Mouse (Mus musculus) granulocyte monocyte progenitor cell, adult 5-6 weeks (primary cell): ENCODE results near the gene Tec. TPM values are rescaled to one million over a fixed set of nuclear protein-coding genes. Genes with fewer than 3 reads are reported as not detected.

Experiments used
- ATAC-seq: replicated peaks from 2 replicates; pipeline ENCODE4 v1.8.0; 2016; ENCODE audit warnings: mild to moderate bottlenecking, moderate TSS enrichment, inconsistent platforms; ENCODE audit not compliant: poor library complexity, severe bottlenecking
- total RNA-seq, 2 experiments: library from RNA; stranded (forward) in 1 of 2; stranded (reverse) in 1 of 2; fragments of 200-712, 200-1000 nt in 1 of 2; fragments of >200 nt in 1 of 2; fragmentation: Nextera tagmentation in 1 of 2; gene quantifications; 2 replicates each; pipeline ENCODE4 v1.2.3; 2014 to 2017

The Tec gene
- total RNA-seq, 2 experiments from 2014 or later: 33.9 to 36.0 TPM

- no peak for ATAC-seq
Measured at GRCm38 (mm10) chr5:72856255-72856878, 11.9 kb downstream of the Tec start.

GRCm38 (mm10) chr5:72855685-72856124 is 12.6 kb downstream of the Tec start:
- no peak for ATAC-seq

- ATAC-seq: peak; percentile 45
Measured at GRCm38 (mm10) chr5:72854141-72854990, 13.9 kb downstream of the Tec start.

- ATAC-seq: peak; percentile 2; the same call in 1 of the 2 replicates
Measured at GRCm38 (mm10) chr5:72853365-72853764, 14.9 kb downstream of the Tec start.

- peak; percentile 17 for ATAC-seq
Measured at GRCm38 (mm10) chr5:72852301-72852995, 15.8 kb downstream of the Tec start.

GRCm38 (mm10) chr5:72851674-72852098 is 16.6 kb downstream of the Tec start:
- ATAC-seq: peak; percentile 66

GRCm38 (mm10) chr5:72850926-72851673 is 17.2 kb downstream of the Tec start:
- ATAC-seq: peak; percentile 35

- peak; percentile 7; the same call in 1 of the 2 replicates for ATAC-seq
Measured at GRCm38 (mm10) chr5:72848889-72849435, 19.3 kb downstream of the Tec start.

- no peak for ATAC-seq
Measured at GRCm38 (mm10) chr5:72846712-72847111, 21.6 kb downstream of the Tec start.

- no peak for ATAC-seq
Measured at GRCm38 (mm10) chr5:72845928-72846630, 22.2 kb downstream of the Tec start.

- ATAC-seq: no peak
Measured at GRCm38 (mm10) chr5:72844776-72845495, 23.3 kb downstream of the Tec start.

GRCm38 (mm10) chr5:72844294-72844693 is 24.0 kb downstream of the Tec start:
- peak; percentile 60 for ATAC-seq

- peak; percentile 49 for ATAC-seq
Measured at GRCm38 (mm10) chr5:72839655-72840054, 28.6 kb downstream of the Tec start.

GRCm38 (mm10) chr5:72838976-72839375 is 29.3 kb downstream of the Tec start:
- ATAC-seq: no peak

GRCm38 (mm10) chr5:72835656-72836055 is 32.6 kb downstream of the Tec start:
- no peak for ATAC-seq

- peak; percentile 71 for ATAC-seq
Measured at GRCm38 (mm10) chr5:72832904-72833765, 35.1 kb downstream of the Tec start.

GRCm38 (mm10) chr5:72832191-72832590 is 36.1 kb downstream of the Tec start:
- no peak for ATAC-seq
